10 mouse cellular contexts compared by ENCODE assay signal in the genomic region with DNA sequence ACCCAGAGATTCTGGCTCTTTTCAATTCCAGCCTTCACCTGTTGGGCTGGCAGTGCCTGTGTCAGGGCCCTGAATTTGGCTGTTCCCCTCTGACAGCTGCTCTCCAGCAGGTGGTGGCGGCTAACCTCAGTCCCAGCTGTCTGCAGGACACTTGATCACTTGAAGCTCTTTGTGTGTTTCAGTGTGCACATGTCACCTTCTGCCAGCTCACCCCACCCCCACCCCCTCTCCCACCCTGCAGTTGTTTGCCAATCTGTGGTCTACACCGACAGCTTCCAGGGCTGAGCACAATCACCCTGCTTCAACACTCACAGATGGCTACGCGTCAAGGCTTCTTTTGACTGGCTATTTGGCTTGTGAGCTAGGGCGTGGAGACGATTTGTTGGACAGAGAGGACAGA.
DNase-seq lines count a peak whose midpoint lies in the region; ATAC-seq and TF ChIP-seq lines count a peak whose summit lies in the region.
"Had no signal": no experiment of that assay in that cellular context is flagged by ENCODE, and none has a peak within 500 bp of the region (broad histone marks: within the 10 kb centered on the region; RNA-seq: fewer than 3 reads in every experiment).

No protein-coding gene starts in this region.

- H3K9ac ChIP-seq in heart, embryonic 11.5 days (ENCODE audit: low read depth, low read length) = no peak overlapping the region
- no peak overlapping the region for H3K9ac ChIP-seq in midbrain, postnatal 0 days (replicated peaks; ENCODE audit: low read length, poor library complexity, severe bottlenecking)
- H3K9ac ChIP-seq: embryonic facial prominence, embryonic 15.5 days; lung, embryonic 15.5 days had no signal

- no peaks in the 10 kb centered on the region for H3K27me3 ChIP-seq in heart, embryonic 11.5 days (ENCODE audit: control insufficient read depth, insufficient read depth, low read length)
- peaks cover 4% of the 10 kb centered on the region; the same call in 1 of the 2 replicates for H3K27me3 ChIP-seq in midbrain, postnatal 0 days (ENCODE audit: insufficient read depth, low read length)
- H3K27me3 ChIP-seq: embryonic facial prominence, embryonic 15.5 days had no signal

- no peak overlapping the region for H3K4me2 ChIP-seq in heart, embryonic 11.5 days
- H3K4me2 ChIP-seq in midbrain, postnatal 0 days (ENCODE audit: low read depth, low read length, poor library complexity, severe bottlenecking) = no peak overlapping the region
- H3K4me2 ChIP-seq: embryonic facial prominence, embryonic 15.5 days; lung, embryonic 15.5 days had no signal

- no peaks in the 10 kb centered on the region for H3K4me1 ChIP-seq in heart, embryonic 11.5 days (ENCODE audit: control insufficient read depth, insufficient read depth, low read length)
- H3K4me1 ChIP-seq in midbrain, postnatal 0 days (ENCODE audit: insufficient read depth, low read length) = no peaks in the 10 kb centered on the region
- H3K4me1 ChIP-seq: embryonic facial prominence, embryonic 15.5 days; lung, embryonic 15.5 days had no signal

- WGBS in heart, embryonic 11.5 days (ENCODE audit: insufficient replicate concordance) = 57% methylated on average over 6 of the region's 6 CpGs
- 36% methylated on average over 6 of the region's 6 CpGs for WGBS in midbrain, postnatal 0 days

- H3K9me3 ChIP-seq in heart, embryonic 11.5 days (replicated peaks; ENCODE audit: control insufficient read depth, low read length) = no peaks in the 10 kb centered on the region
- no peaks in the 10 kb centered on the region for H3K9me3 ChIP-seq in midbrain, postnatal 0 days (ENCODE audit: low read length)
- H3K9me3 ChIP-seq: embryonic facial prominence, embryonic 15.5 days; lung, embryonic 15.5 days had no signal

- no peaks in the 10 kb centered on the region for H3K36me3 ChIP-seq in heart, embryonic 11.5 days (ENCODE audit: control insufficient read depth, insufficient read depth, low read length)
- no peaks in the 10 kb centered on the region for H3K36me3 ChIP-seq in midbrain, postnatal 0 days (ENCODE audit: insufficient read depth, low read length)
- H3K36me3 ChIP-seq: embryonic facial prominence, embryonic 15.5 days; lung, embryonic 15.5 days had no signal

- H3K27ac ChIP-seq in heart, embryonic 11.5 days (ENCODE audit: low read depth, low read length) = no peak overlapping the region
- H3K27ac ChIP-seq in midbrain, postnatal 0 days (ENCODE audit: low read depth, low read length) = no peak overlapping the region
- H3K27ac ChIP-seq: embryonic facial prominence, embryonic 15.5 days; lung, embryonic 15.5 days had no signal

- no peak for TF ChIP-seq CTCF in midbrain, postnatal 0 days (IDR thresholded peaks at IDR 0.05)

- no peak overlapping the region for H3K4me3 ChIP-seq in heart, embryonic 11.5 days (ENCODE audit: low read depth, low read length)
- H3K4me3 ChIP-seq in midbrain, postnatal 0 days (ENCODE audit: low read depth, low read length) = no peak overlapping the region
- H3K4me3 ChIP-seq: embryonic facial prominence, embryonic 15.5 days; lung, embryonic 15.5 days had no signal

- intact Hi-C loops in heart, postnatal 10 days (cut with DNase I) = loop anchor here (10.0 kb wide), 2 partner anchors 138 to 402 kb away; a partner anchor contains a TSS

- ATAC-seq in heart, embryonic 11.5 days (replicated peaks; ENCODE audit: insufficient number of reproducible peaks, low FRiP score, low TSS enrichment) = peak; percentile 22; the same call in 1 of the 2 replicates
- peak; percentile 58; the same call in 1 of the 2 replicates for ATAC-seq in midbrain, postnatal 0 days (ENCODE audit: low FRiP score)
- no peak for ATAC-seq in megakaryocyte-erythroid progenitor cell, adult 5-6 weeks (replicated peaks; ENCODE audit: low FRiP score, low TSS enrichment, poor library complexity, severe bottlenecking)

- DNase-seq in heart, adult 8-10 months (ENCODE audit: low spot score) = no peak
- peak; percentile 82 for DNase-seq in cerebellum, adult 9-11 months
- peak; percentile 15 to 18 for DNase-seq in heart, postnatal 10 days
- DNase-seq in midbrain, postnatal 0 days (ENCODE audit: low spot score) = peak; percentile 73
- no peak for DNase-seq in ovary, postnatal 14 days (ENCODE audit: low spot score)
- DNase-seq in urinary bladder, postnatal 36 days (ENCODE audit: low spot score in 2 of 2) = no peak

Comparison
In these comparisons a context has a peak if more than half of its experiments do, and no peak if none do; other contexts are left out.
1. DNase-seq: peak in cerebellum, adult 9-11 months (single experiment), heart, postnatal 10 days (2 of 2) and midbrain, postnatal 0 days (single experiment); none in heart, adult 8-10 months (single experiment), ovary, postnatal 14 days (single experiment) and urinary bladder, postnatal 36 days (0 of 2).